Mouse (Mus musculus) midbrain, embryonic 10.5 days (tissue): ENCODE results near the gene Ppm1k. TPM values are rescaled to one million over a fixed set of nuclear protein-coding genes. Genes with fewer than 3 reads are reported as not detected.

Experiments
- DNase-seq: peaks from one replicate; pipeline ENCODE4 v3.0.0-alpha.2; 2017; ENCODE audit warnings: low spot score
- H3K27ac ChIP-seq: fragments of 300-500 bp; sonication (generic); replicated peaks from 2 replicates; pipeline ENCODE4 v1.5.1; 2016; ENCODE audit warnings: mild to moderate bottlenecking
- H3K27me3 ChIP-seq: fragments of 300-500 bp; sonication (generic); 2 replicates; pipeline ENCODE4 v1.6.1; 2016; ENCODE audit warnings: low read depth, mild to moderate bottlenecking; ENCODE audit not compliant: poor library complexity, severe bottlenecking
- H3K36me3 ChIP-seq: fragments of 300-500 bp; sonication (generic); 2 replicates; pipeline ENCODE4 v1.6.1; 2016; ENCODE audit warnings: mild to moderate bottlenecking, moderate library complexity
- H3K4me1 ChIP-seq: fragments of 300-500 bp; sonication (generic); 2 replicates; pipeline ENCODE4 v1.6.1; 2016
- H3K4me3 ChIP-seq: fragments of 300-500 bp; sonication (generic); 2 replicates; pipeline ENCODE4 v1.5.1; 2016; ENCODE audit warnings: mild to moderate bottlenecking, moderate library complexity
- H3K9me3 ChIP-seq: fragments of 300-500 bp; sonication (generic); replicated peaks from 2 replicates; pipeline ENCODE4 v1.6.1; 2016; ENCODE audit warnings: mild to moderate bottlenecking
- WGBS: fragments of 180-500 bp; shearing (Covaris S2); methylation state at CpG from one replicate; pipeline ENCODE4 v1.1.7; 2016; 5-methylcytosine and 5-hydroxymethylcytosine counted together
- polyA plus RNA-seq: library from polyadenylated mRNA; unstranded; fragments of >200 nt; fragmentation: Nextera tagmentation; extraction: Ambion mirVana; gene quantifications from 2 replicates; pipeline ENCODE4 v1.2.1, GENCODE M21; 2016

Ppm1k gene
- polyA plus RNA-seq = 3.5 and 5.3 TPM in 2 replicates

DNA sequence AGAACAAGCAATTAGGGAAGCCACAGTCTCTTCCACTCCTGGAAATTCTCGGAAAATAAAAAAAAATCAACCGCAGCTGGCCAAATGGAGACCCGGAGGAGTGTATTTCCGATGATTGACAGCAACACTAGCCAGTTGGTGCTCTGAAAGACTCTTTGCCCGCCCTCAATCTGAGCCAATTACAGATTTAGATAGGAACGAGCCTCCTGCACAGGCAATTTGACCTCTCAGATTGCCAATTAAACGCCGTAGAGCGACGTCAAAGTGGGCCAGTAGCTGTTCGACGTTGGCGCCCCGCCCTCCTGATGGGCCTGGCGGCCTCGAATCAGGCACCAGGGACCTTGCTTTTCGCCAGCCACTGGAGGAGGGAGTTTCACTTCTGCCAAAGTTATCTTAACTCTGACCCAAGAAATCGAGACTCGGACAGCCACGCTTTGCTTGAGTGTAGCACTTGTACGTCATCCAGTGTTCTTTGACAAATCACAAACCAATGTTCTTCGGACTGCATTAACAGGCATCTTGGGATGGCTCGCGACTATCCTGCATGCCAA lies at the start of gene Ppm1k:
Ppm1k (minus strand) TSS at position 83 of the 551 bp plus-strand sequence.
- WGBS = under 1% methylated on average over 24 of the region's 24 CpGs
- no peaks in the 10 kb centered on the region for H3K9me3 ChIP-seq
- peaks cover 15% of the 10 kb centered on the region for H3K4me1 ChIP-seq
- DNase-seq = peak; percentile 97
- peak within 1 kb of the TSS; percentile 81 for H3K27ac ChIP-seq
- H3K4me3 ChIP-seq = peak within 1 kb of the TSS; percentile 79
- H3K36me3 ChIP-seq = no peaks in the 10 kb centered on the region
- 0 out of 2 replicates have a peak, but pooled peaks cover 6% of the 10 kb centered on the region for H3K27me3 ChIP-seq

GRCm38 (mm10) chr6:57582356-57582755 lies 47.1 kb upstream of the Ppm1k start:
- Histone ChIP-seq H3K27me3 (no peaks in the 10 kb centered on the region), H3K4me3 (no peak overlapping the region), H3K36me3 (no peaks in the 10 kb centered on the region), H3K4me1 (peaks cover 7% of the 10 kb centered on the region), H3K27ac (no peak overlapping the region), H3K9me3 (no peaks in the 10 kb centered on the region)
- WGBS = 87% methylated on average over 4 of the region's 4 CpGs
- no peak for DNase-seq

- H3K36me3 ChIP-seq = no peaks in the 10 kb centered on the region
- H3K27me3 ChIP-seq = no peaks in the 10 kb centered on the region
- peak overlapping the region; percentile 55 for H3K4me3 ChIP-seq
- no peak for DNase-seq
- no peaks in the 10 kb centered on the region for H3K9me3 ChIP-seq
- peaks cover 7% of the 10 kb centered on the region for H3K4me1 ChIP-seq
- no peak overlapping the region for H3K27ac ChIP-seq
- 86% methylated on average over 12 of the region's 12 CpGs for WGBS
Measured at GRCm38 (mm10) chr6:57581595-57581994, 46.3 kb upstream of the Ppm1k start.

DNA sequence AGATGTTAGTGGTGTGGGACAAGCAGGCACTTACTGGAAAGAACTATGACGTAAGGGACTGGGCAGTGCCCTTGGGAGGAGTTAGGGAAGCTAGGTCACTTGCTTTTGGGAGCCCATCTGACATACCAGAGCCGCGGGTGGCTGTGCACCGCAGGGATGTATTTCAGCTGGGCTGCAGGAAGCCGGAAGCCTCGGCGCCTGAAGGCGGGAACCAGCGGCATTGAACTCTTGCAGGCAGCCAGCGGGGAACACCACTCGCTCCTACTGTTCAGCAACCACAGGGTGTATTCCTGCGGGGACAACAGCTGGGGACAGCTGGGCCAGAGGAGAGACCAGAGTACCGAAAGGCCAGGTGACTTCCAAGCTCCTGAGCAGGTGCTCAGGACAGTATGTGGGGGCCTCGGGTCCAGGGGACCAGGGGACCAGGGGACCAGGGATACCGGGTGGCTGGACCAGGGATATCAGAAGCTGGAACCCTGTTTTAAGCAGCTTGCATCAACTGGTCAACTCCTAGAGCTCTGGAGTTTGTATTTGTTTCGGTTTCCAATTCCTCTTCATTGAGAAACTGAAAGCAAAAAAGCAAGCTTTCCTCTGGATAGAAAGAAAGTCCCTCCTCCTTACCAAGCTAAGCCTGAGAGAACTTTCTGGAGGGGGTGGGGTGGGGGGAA lies 45.7 kb upstream of the Ppm1k start, which contains the start of gene Herc6:
Herc6 (plus strand) TSS at position 120 of the 668 bp plus-strand sequence.
- H3K9me3 ChIP-seq = no peaks in the 10 kb centered on the region
- peak within 1 kb of the TSS; percentile 77 for H3K27ac ChIP-seq
- peak; percentile 60 for DNase-seq
- peak within 1 kb of the TSS; percentile 55 for H3K4me3 ChIP-seq
- H3K36me3 ChIP-seq = no peaks in the 10 kb centered on the region
- no peaks in the 10 kb centered on the region for H3K27me3 ChIP-seq
- peaks cover 7% of the 10 kb centered on the region for H3K4me1 ChIP-seq
- 5% methylated on average over 16 of the region's 16 CpGs for WGBS

- Histone ChIP-seq H3K9me3 (no peaks in the 10 kb centered on the region), H3K4me1 (no peaks in the 10 kb centered on the region), H3K4me3 (no peak overlapping the region), H3K27ac (no peak overlapping the region), H3K36me3 (no peaks in the 10 kb centered on the region), H3K27me3 (no peaks in the 10 kb centered on the region)
- DNase-seq = no peak
Measured at GRCm38 (mm10) chr6:57571587-57571986, 36.3 kb upstream of the Ppm1k start.

DNA sequence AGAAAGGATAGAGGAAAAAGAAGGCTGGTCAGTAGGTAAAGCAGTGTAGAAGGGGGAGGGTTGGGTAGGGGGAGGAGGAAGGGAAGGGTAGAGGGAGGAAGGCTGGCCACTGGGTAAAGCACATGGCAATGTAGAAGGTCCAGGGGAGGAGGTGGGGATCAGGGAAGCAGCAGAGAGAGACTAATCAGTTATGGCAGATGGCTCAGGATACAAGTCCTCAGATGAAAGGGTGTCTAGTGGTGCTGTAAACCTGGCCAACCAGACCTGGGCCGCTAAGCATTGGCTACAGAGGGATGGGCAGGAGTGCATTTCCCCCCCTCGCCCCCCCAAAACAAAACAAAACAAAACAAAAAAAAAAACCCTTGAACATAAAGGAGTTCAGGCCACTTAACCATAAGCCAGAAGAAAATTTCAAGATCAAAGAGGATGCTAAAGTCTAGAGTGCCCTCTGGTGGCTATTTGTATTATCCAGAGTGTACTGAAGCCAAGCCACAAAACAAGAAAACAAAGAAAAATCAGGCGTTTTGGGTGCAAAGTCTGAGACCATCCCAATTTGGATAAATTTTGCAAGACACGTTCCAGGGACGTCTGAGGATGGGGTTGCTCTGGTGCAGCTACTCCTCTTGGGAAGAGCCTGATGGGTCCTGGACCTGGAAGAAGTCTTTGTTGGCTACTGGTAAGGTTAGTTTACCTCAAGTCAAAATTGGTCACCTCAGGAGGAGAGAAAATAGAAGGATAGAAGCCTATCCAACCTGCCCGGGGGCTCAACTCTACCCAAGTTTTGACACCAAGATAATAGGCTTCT lies 35.1 kb upstream of the Ppm1k start:
- no peak overlapping the region for H3K4me3 ChIP-seq
- no peaks in the 10 kb centered on the region for H3K4me1 ChIP-seq
- H3K36me3 ChIP-seq = no peaks in the 10 kb centered on the region
- no peaks in the 10 kb centered on the region for H3K27me3 ChIP-seq
- H3K9me3 ChIP-seq = no peaks in the 10 kb centered on the region
- H3K27ac ChIP-seq = no peak overlapping the region
- 14% methylated on average over 6 of the region's 6 CpGs for WGBS
- DNase-seq = peak; percentile 29

- no peaks in the 10 kb centered on the region for H3K4me1 ChIP-seq
- no peak for DNase-seq
- H3K27ac ChIP-seq = no peak overlapping the region
- no peaks in the 10 kb centered on the region for H3K36me3 ChIP-seq
- H3K27me3 ChIP-seq = no peaks in the 10 kb centered on the region
- no peak overlapping the region for H3K4me3 ChIP-seq
- H3K9me3 ChIP-seq = no peaks in the 10 kb centered on the region
- 83% methylated on average over 2 of the region's 2 CpGs for WGBS
Measured at GRCm38 (mm10) chr6:57567630-57568029, 32.4 kb upstream of the Ppm1k start.

DNA sequence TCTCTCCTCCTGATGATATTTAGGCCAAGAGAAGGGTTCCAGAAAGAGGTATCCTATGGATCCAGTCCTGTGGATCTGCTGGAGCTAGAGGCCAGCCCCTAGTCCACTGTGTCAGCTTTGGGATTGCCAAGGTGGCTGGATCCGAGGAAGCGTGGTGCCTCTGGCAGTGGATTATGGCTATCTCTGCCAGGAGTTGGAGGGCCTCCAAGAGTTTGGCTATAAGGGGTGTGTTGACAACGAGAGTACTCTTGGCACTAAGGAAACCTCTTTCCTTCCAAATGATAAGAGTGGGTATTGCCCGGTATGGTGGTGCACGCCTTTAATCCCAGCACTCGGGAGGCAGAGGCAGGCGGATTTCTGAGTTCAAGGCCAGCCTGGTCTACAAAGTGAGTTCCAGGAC lies 30.2 kb upstream of the Ppm1k start:
- no peaks in the 10 kb centered on the region for H3K36me3 ChIP-seq
- H3K27ac ChIP-seq = no peak overlapping the region
- no peaks in the 10 kb centered on the region for H3K4me1 ChIP-seq
- 95% methylated on average over 7 of the region's 7 CpGs for WGBS
- H3K9me3 ChIP-seq = no peaks in the 10 kb centered on the region
- H3K4me3 ChIP-seq = no peak overlapping the region
- no peaks in the 10 kb centered on the region for H3K27me3 ChIP-seq
- no peak for DNase-seq

DNA sequence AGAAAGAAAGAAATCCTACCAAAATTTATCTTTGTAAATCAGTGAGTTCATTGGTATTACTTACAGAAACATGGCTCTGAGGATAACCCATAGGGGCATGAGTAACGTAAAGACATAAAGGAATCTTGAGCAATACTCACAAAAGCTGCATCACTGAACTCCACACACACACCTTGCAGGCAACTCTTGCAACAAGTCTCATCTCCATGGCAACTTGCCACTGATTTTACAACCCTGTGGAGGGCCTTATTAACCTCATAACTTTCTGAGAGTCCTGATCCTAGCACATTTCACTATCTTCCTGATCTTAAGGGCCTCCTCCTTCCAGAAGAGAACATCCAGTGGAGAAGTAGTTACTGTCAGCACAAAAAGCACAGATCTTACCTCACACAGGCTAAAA lies 28.2 kb upstream of the Ppm1k start:
- 94% methylated on average over 1 of the region's 1 CpGs for WGBS
- no peaks in the 10 kb centered on the region for H3K27me3 ChIP-seq
- H3K9me3 ChIP-seq = no peaks in the 10 kb centered on the region

GRCm38 (mm10) chr6:57557796-57558317 lies 22.6 kb upstream of the Ppm1k start:
- no peak overlapping the region for H3K4me3 ChIP-seq

More for the DNA sequence above, 28.2 kb upstream of the Ppm1k start:
- Histone ChIP-seq H3K4me1 (no peaks in the 10 kb centered on the region), H3K4me3 (no peak overlapping the region), H3K36me3 (no peaks in the 10 kb centered on the region), H3K27ac (no peak overlapping the region)
- DNase-seq = no peak

DNA sequence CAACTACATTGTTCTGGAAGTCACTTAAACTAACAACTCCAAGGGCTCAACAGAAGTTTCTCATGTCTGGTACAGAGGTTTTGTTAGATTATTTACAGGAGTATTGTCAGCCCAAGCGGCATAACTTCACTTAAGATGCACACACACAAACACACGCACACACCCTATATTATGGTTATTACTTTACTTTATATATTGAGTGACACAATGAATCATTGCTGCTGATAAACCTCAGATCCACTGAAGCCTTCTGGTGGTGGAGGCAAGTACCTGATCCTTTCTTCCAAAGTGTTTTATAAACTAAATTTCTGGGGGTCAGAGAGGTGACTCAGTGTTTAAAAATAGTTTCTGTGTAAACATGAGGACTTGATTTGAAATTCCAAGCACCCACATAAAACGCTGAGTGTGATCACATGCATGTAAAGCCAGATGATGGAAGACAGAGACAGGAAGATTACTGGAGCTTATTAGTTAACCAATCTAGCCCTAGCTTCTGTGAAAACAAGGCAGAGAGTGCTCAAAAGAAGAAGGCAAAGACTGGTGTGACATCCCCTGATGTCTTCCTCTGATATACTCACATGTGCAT lies 16.0 kb upstream of the Ppm1k start:
- Histone ChIP-seq H3K36me3 (no peaks in the 10 kb centered on the region), H3K27me3 (no peaks in the 10 kb centered on the region), H3K4me3 (no peak overlapping the region), H3K27ac (no peak overlapping the region), H3K9me3 (no peaks in the 10 kb centered on the region), H3K4me1 (no peaks in the 10 kb centered on the region)
- WGBS = 85% methylated on average over 3 of the region's 3 CpGs
- no peak for DNase-seq

More at GRCm38 (mm10) chr6:57557796-57558317, 22.6 kb upstream of the Ppm1k start:
- no peak overlapping the region for H3K27ac ChIP-seq
- no peaks in the 10 kb centered on the region for H3K9me3 ChIP-seq
- 62% methylated on average over 4 of the region's 4 CpGs for WGBS
- H3K4me1 ChIP-seq = no peaks in the 10 kb centered on the region
- no peaks in the 10 kb centered on the region for H3K36me3 ChIP-seq
- DNase-seq = no peak
- H3K27me3 ChIP-seq = no peaks in the 10 kb centered on the region

GRCm38 (mm10) chr6:57544866-57545265 lies 9.6 kb upstream of the Ppm1k start:
- Histone ChIP-seq H3K27ac (no peak overlapping the region), H3K36me3 (no peaks in the 10 kb centered on the region), H3K9me3 (no peaks in the 10 kb centered on the region), H3K27me3 (no peaks in the 10 kb centered on the region), H3K4me3 (no peak overlapping the region), H3K4me1 (no peaks in the 10 kb centered on the region)
- WGBS = 89% methylated on average over 2 of the region's 2 CpGs
- DNase-seq = no peak
